Mouse (Mus musculus): ENCODE measurements around the gene Tbc1d23. TPM values are rescaled to one million over a fixed set of nuclear protein-coding genes. Genes with fewer than 3 reads are reported as not detected.
A peak's percentile ranks its signal among the peaks of the same experiment; 100 is the strongest.

Tbc1d23 gene
- polyA plus RNA-seq, 1 experiment from 2014 or later, result 32.9 TPM

- no peak overlapping the region for H3K4me2 ChIP-seq (ENCODE audit: low read length)
- 93% methylated on average over 13 of the region's 13 CpGs for WGBS
- ATAC-seq, result no peak
Observed at GRCm38 (mm10) chr16:57259356-57260083, 28.2 kb upstream of the Tbc1d23 start.

GRCm38 (mm10) chr16:57251589-57252421 lies 20.5 kb upstream of the Tbc1d23 start:
- H3K9ac ChIP-seq (ENCODE audit: low read length), result no peak overlapping the region
- H3K4me1 ChIP-seq (ENCODE audit: control insufficient read depth, insufficient read depth, low read length), result no peaks in the 10 kb centered on the region
- no peak overlapping the region for H3K4me2 ChIP-seq (ENCODE audit: low read length)
- H3K4me3 ChIP-seq (ENCODE audit: low read depth, low read length), result no peak overlapping the region
- 59% methylated on average over 7 of the region's 7 CpGs for WGBS
- H3K27me3 ChIP-seq (replicated peaks; ENCODE audit: control insufficient read depth, insufficient read depth, low read length), result no peaks in the 10 kb centered on the region
- DNase-seq (ENCODE audit: low spot score) (no peak), ATAC-seq (no peak)
- H3K9me3 ChIP-seq (replicated peaks; ENCODE audit: control insufficient read depth, low read length), result no peaks in the 10 kb centered on the region
- no peak overlapping the region for H3K27ac ChIP-seq (ENCODE audit: low read depth, low read length)
- H3K36me3 ChIP-seq (ENCODE audit: control insufficient read depth, insufficient read depth, low read length), result no peaks in the 10 kb centered on the region

More at GRCm38 (mm10) chr16:57259356-57260083, 28.2 kb upstream of the Tbc1d23 start:
- no peaks in the 10 kb centered on the region for H3K27me3 ChIP-seq (replicated peaks; ENCODE audit: control insufficient read depth, insufficient read depth, low read length)
- DNase-seq (ENCODE audit: low spot score), result no peak
- no peak overlapping the region for H3K27ac ChIP-seq (ENCODE audit: low read depth, low read length)
- H3K9ac ChIP-seq (ENCODE audit: low read length), result no peak overlapping the region
- no peaks in the 10 kb centered on the region for H3K9me3 ChIP-seq (replicated peaks; ENCODE audit: control insufficient read depth, low read length)
- no peaks in the 10 kb centered on the region for H3K36me3 ChIP-seq (ENCODE audit: control insufficient read depth, insufficient read depth, low read length)
- H3K4me3 ChIP-seq (ENCODE audit: low read depth, low read length), result no peak overlapping the region
- no peaks in the 10 kb centered on the region for H3K4me1 ChIP-seq (ENCODE audit: control insufficient read depth, insufficient read depth, low read length)

- H3K27me3 ChIP-seq (replicated peaks; ENCODE audit: control insufficient read depth, insufficient read depth, low read length), result no peaks in the 10 kb centered on the region
- no peaks in the 10 kb centered on the region for H3K4me1 ChIP-seq (ENCODE audit: control insufficient read depth, insufficient read depth, low read length)
- DNase-seq (ENCODE audit: low spot score), result no peak
- no peak for ATAC-seq
- H3K9ac ChIP-seq (ENCODE audit: low read length), result no peak overlapping the region
- no peak overlapping the region for H3K4me2 ChIP-seq (ENCODE audit: low read length)
- no peak overlapping the region for H3K27ac ChIP-seq (ENCODE audit: low read depth, low read length)
- WGBS, result 88% methylated on average over 4 of the region's 4 CpGs
- no peaks in the 10 kb centered on the region for H3K9me3 ChIP-seq (replicated peaks; ENCODE audit: control insufficient read depth, low read length)
- no peaks in the 10 kb centered on the region for H3K36me3 ChIP-seq (ENCODE audit: control insufficient read depth, insufficient read depth, low read length)
- H3K4me3 ChIP-seq (ENCODE audit: low read depth, low read length), result no peak overlapping the region
Observed at GRCm38 (mm10) chr16:57250991-57251390, 19.7 kb upstream of the Tbc1d23 start.

GRCm38 (mm10) chr16:57247464-57247863 lies 16.2 kb upstream of the Tbc1d23 start:
- no peak overlapping the region for H3K9ac ChIP-seq (ENCODE audit: low read length)
- no peaks in the 10 kb centered on the region for H3K27me3 ChIP-seq (replicated peaks; ENCODE audit: control insufficient read depth, insufficient read depth, low read length)
- H3K36me3 ChIP-seq (ENCODE audit: control insufficient read depth, insufficient read depth, low read length), result no peaks in the 10 kb centered on the region
- DNase-seq (ENCODE audit: low spot score) (no peak), ATAC-seq (no peak)
- H3K4me3 ChIP-seq (ENCODE audit: low read depth, low read length), result no peak overlapping the region
- no peak overlapping the region for H3K27ac ChIP-seq (ENCODE audit: low read depth, low read length)
- no peak overlapping the region for H3K4me2 ChIP-seq (ENCODE audit: low read length)
- H3K4me1 ChIP-seq (ENCODE audit: control insufficient read depth, insufficient read depth, low read length), result no peaks in the 10 kb centered on the region
- no peaks in the 10 kb centered on the region for H3K9me3 ChIP-seq (replicated peaks; ENCODE audit: control insufficient read depth, low read length)
- WGBS, result 92% methylated on average over 4 of the region's 4 CpGs

- no peak for ATAC-seq
- H3K4me3 ChIP-seq (ENCODE audit: low read depth, low read length), result no peak overlapping the region
- WGBS, result 85% methylated on average over 3 of the region's 3 CpGs
Observed at GRCm38 (mm10) chr16:57246596-57246995, 15.3 kb upstream of the Tbc1d23 start.

GRCm38 (mm10) chr16:57243858-57244248 lies 12.5 kb upstream of the Tbc1d23 start:
- no peak overlapping the region for H3K4me3 ChIP-seq (ENCODE audit: low read depth, low read length)
- no peak overlapping the region for H3K9ac ChIP-seq (ENCODE audit: low read length)
- H3K4me2 ChIP-seq (ENCODE audit: low read length), result no peak overlapping the region
- DNase-seq (ENCODE audit: low spot score) (peak; percentile 88), ATAC-seq (peak; percentile 75; the same call in 1 of the 2 replicates)
- WGBS, result 8% methylated on average over 6 of the region's 6 CpGs
- no peaks in the 10 kb centered on the region for H3K36me3 ChIP-seq (ENCODE audit: control insufficient read depth, insufficient read depth, low read length)
- H3K27me3 ChIP-seq (replicated peaks; ENCODE audit: control insufficient read depth, insufficient read depth, low read length), result no peaks in the 10 kb centered on the region
- no peaks in the 10 kb centered on the region for H3K9me3 ChIP-seq (replicated peaks; ENCODE audit: control insufficient read depth, low read length)
- H3K4me1 ChIP-seq (ENCODE audit: control insufficient read depth, insufficient read depth, low read length), result no peaks in the 10 kb centered on the region
- no peak overlapping the region for H3K27ac ChIP-seq (ENCODE audit: low read depth, low read length)

More at GRCm38 (mm10) chr16:57246596-57246995, 15.3 kb upstream of the Tbc1d23 start:
- Histone ChIP-seq H3K4me2 (ENCODE audit: low read length) (no peak overlapping the region), H3K36me3 (ENCODE audit: control insufficient read depth, insufficient read depth, low read length) (no peaks in the 10 kb centered on the region), H3K9ac (ENCODE audit: low read length) (no peak overlapping the region), H3K27me3 (replicated peaks; ENCODE audit: control insufficient read depth, insufficient read depth, low read length) (no peaks in the 10 kb centered on the region), H3K4me1 (ENCODE audit: control insufficient read depth, insufficient read depth, low read length) (no peaks in the 10 kb centered on the region), H3K9me3 (replicated peaks; ENCODE audit: control insufficient read depth, low read length) (no peaks in the 10 kb centered on the region), H3K27ac (ENCODE audit: low read depth, low read length) (no peak overlapping the region)
- DNase-seq (ENCODE audit: low spot score), result no peak

- no peaks in the 10 kb centered on the region for H3K9me3 ChIP-seq (replicated peaks; ENCODE audit: control insufficient read depth, low read length)
- H3K4me3 ChIP-seq (ENCODE audit: low read depth, low read length), result no peak overlapping the region
- no peaks in the 10 kb centered on the region for H3K4me1 ChIP-seq (ENCODE audit: control insufficient read depth, insufficient read depth, low read length)
- no peak overlapping the region for H3K27ac ChIP-seq (ENCODE audit: low read depth, low read length)
- ATAC-seq (peak; percentile 10; the same call in 1 of the 2 replicates), DNase-seq (ENCODE audit: low spot score) (no peak)
- WGBS, result 65% methylated on average over 10 of the region's 10 CpGs
- no peak overlapping the region for H3K9ac ChIP-seq (ENCODE audit: low read length)
- no peaks in the 10 kb centered on the region for H3K36me3 ChIP-seq (ENCODE audit: control insufficient read depth, insufficient read depth, low read length)
- no peak overlapping the region for H3K4me2 ChIP-seq (ENCODE audit: low read length)
- no peaks in the 10 kb centered on the region for H3K27me3 ChIP-seq (replicated peaks; ENCODE audit: control insufficient read depth, insufficient read depth, low read length)
Observed at GRCm38 (mm10) chr16:57243205-57243857, 12.0 kb upstream of the Tbc1d23 start.

- no peak for DNase-seq (ENCODE audit: low spot score)
- Histone ChIP-seq H3K27ac (ENCODE audit: low read depth, low read length) (no peak overlapping the region), H3K36me3 (ENCODE audit: control insufficient read depth, insufficient read depth, low read length) (no peaks in the 10 kb centered on the region), H3K4me3 (ENCODE audit: low read depth, low read length) (no peak overlapping the region), H3K4me2 (ENCODE audit: low read length) (no peak overlapping the region), H3K4me1 (ENCODE audit: control insufficient read depth, insufficient read depth, low read length) (no peaks in the 10 kb centered on the region), H3K9me3 (replicated peaks; ENCODE audit: control insufficient read depth, low read length) (no peaks in the 10 kb centered on the region), H3K9ac (ENCODE audit: low read length) (no peak overlapping the region), H3K27me3 (replicated peaks; ENCODE audit: control insufficient read depth, insufficient read depth, low read length) (no peaks in the 10 kb centered on the region)
- 88% methylated on average over 5 of the region's 5 CpGs for WGBS
- ATAC-seq, result no peak
Observed at GRCm38 (mm10) chr16:57242857-57243204, 11.5 kb upstream of the Tbc1d23 start.

All from forebrain, embryonic 14.5 days (tissue).